In the genomic region with DNA sequence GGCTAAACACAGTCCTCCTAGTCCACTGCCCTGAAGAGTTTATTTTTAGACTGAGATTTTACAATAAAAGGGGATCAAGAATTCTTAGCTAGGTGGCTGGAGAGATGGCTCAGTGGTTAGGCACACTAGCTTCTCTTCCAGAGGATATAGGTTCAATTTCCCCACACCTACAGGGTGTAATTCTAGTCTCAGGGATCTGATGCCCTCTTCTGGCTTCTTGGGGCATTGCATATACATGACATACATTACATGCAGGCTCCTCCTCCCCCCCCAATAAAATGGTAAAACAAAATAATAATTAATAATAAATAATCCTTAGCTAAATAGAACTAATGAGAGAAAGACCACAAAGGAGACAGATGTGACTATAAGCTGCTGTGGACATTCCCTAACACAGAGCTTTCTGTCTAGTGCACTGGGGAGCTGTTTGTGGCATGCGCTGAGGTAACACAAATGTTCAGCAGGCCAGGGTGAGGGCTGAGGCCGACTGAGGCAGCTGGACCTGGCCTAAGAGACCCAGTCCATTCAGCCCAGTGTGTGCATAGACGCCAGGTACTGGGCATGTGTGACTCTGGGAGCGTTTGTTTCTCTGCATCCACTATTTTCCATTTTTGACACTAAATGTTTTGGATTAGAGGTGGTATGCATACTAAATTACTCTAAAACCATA, we compare ENCODE assay signal across 9 mouse cellular contexts. TPM values are rescaled to one million over a fixed set of nuclear protein-coding genes. Genes with fewer than 3 reads are reported as not detected.
DNase-seq lines count a peak whose midpoint lies in the region; ATAC-seq lines count a peak whose summit lies in the region.
"Had no signal": no experiment of that assay in that cellular context is flagged by ENCODE, and none has a peak within 500 bp of the region (broad histone marks: within the 10 kb centered on the region; RNA-seq: fewer than 3 reads in every experiment).

No protein-coding gene starts in this region.

- peaks cover 34% of the 10 kb centered on the region for H3K36me3 ChIP-seq in forebrain, embryonic 13.5 days (ENCODE audit: poor library complexity, severe bottlenecking)
- H3K36me3 ChIP-seq in forebrain, embryonic 10.5 days (replicated peaks) = peaks cover 29% of the 10 kb centered on the region
- H3K36me3 ChIP-seq in stomach, embryonic 14.5 days (ENCODE audit: control insufficient read depth, insufficient read depth, low read length) = peaks cover 10% of the 10 kb centered on the region; the same call in 1 of the 2 replicates

- DNase-seq in forebrain, embryonic 10.5 days (ENCODE audit: extremely low spot score, low spot score) = no peak
- peak; percentile 64 for DNase-seq in CD4-positive helper T cell, adult 2 months (ENCODE audit: low read depth, low spot score)
- peak; percentile 65 for DNase-seq in c-Kit-positive CD71-positive TER-119-positive erythroid progenitor cells, embryonic 14.5 days (ENCODE audit: low spot score)
- DNase-seq in forelimb bud, embryonic 11.5 days (ENCODE audit: low read depth, low spot score) = peak; percentile 38
- peak; percentile 45 for DNase-seq in layer of hippocampus, adult 9-10 months (ENCODE audit: low spot score)
- DNase-seq in mesoderm, embryonic 11.5 days (ENCODE audit: low read depth, low spot score) = peak; percentile 56

- H3K27me3 ChIP-seq in forebrain, embryonic 13.5 days = no peaks in the 10 kb centered on the region
- no peaks in the 10 kb centered on the region for H3K27me3 ChIP-seq in forebrain, embryonic 10.5 days (ENCODE audit: poor library complexity, severe bottlenecking)
- no peaks in the 10 kb centered on the region for H3K27me3 ChIP-seq in stomach, embryonic 14.5 days (ENCODE audit: control insufficient read depth, insufficient read depth, low read length)
- H3K27me3 ChIP-seq: stomach, embryonic 15.5 days had no signal

- 0 out of 2 replicates have a peak, but pooled peaks have one; percentile 63 for ATAC-seq in forebrain, embryonic 13.5 days
- ATAC-seq in stomach, embryonic 14.5 days (ENCODE audit: insufficient number of reproducible peaks, insufficient read depth, low FRiP score, low read depth) = 0 out of 2 replicates have a peak, but pooled peaks have one; percentile 63

- no peak overlapping the region for H3K9ac ChIP-seq in forebrain, embryonic 13.5 days
- no peak overlapping the region for H3K9ac ChIP-seq in stomach, embryonic 14.5 days (replicated peaks; ENCODE audit: low read depth, low read length)
- H3K9ac ChIP-seq: stomach, embryonic 15.5 days had no signal

- no peak overlapping the region for H3K4me3 ChIP-seq in forebrain, embryonic 13.5 days
- no peak overlapping the region for H3K4me3 ChIP-seq in forebrain, embryonic 10.5 days
- no peak overlapping the region for H3K4me3 ChIP-seq in stomach, embryonic 14.5 days (ENCODE audit: low read depth, low read length)
- H3K4me3 ChIP-seq: stomach, embryonic 15.5 days had no signal

- no peak overlapping the region for H3K4me2 ChIP-seq in forebrain, embryonic 13.5 days
- H3K4me2 ChIP-seq in stomach, embryonic 14.5 days (replicated peaks; ENCODE audit: low read depth, low read length) = no peak overlapping the region
- H3K4me2 ChIP-seq: stomach, embryonic 15.5 days had no signal

- WGBS in forebrain, embryonic 13.5 days = 87% methylated on average over 4 of the region's 4 CpGs
- 86% methylated on average over 4 of the region's 4 CpGs for WGBS in forebrain, embryonic 10.5 days
- WGBS in stomach, embryonic 14.5 days = 87% methylated on average over 4 of the region's 4 CpGs

- H3K4me1 ChIP-seq in forebrain, embryonic 13.5 days = no peaks in the 10 kb centered on the region
- no peaks in the 10 kb centered on the region for H3K4me1 ChIP-seq in forebrain, embryonic 10.5 days
- H3K4me1 ChIP-seq in stomach, embryonic 14.5 days (ENCODE audit: control insufficient read depth, insufficient read depth, low read length) = no peaks in the 10 kb centered on the region
- H3K4me1 ChIP-seq: stomach, embryonic 15.5 days had no signal

- H3K27ac ChIP-seq in forebrain, embryonic 13.5 days = no peak overlapping the region
- H3K27ac ChIP-seq in forebrain, embryonic 10.5 days = no peak overlapping the region
- no peak overlapping the region for H3K27ac ChIP-seq in stomach, embryonic 14.5 days (ENCODE audit: low read length)
- H3K27ac ChIP-seq: stomach, embryonic 15.5 days had no signal

- H3K9me3 ChIP-seq in forebrain, embryonic 13.5 days (replicated peaks) = no peaks in the 10 kb centered on the region
- H3K9me3 ChIP-seq in forebrain, embryonic 10.5 days = no peaks in the 10 kb centered on the region
- no peaks in the 10 kb centered on the region for H3K9me3 ChIP-seq in stomach, embryonic 14.5 days (ENCODE audit: control insufficient read depth, low read depth, low read length)
- H3K9me3 ChIP-seq: stomach, embryonic 15.5 days had no signal

RNA-seq across cellular contexts. Expression of a gene that starts 38.7 kb away (rescaled TPM):
- 5.3 and 6.0 TPM in 2 replicates for polyA plus RNA-seq in forebrain, embryonic 13.5 days (2015; fragmentation: Nextera tagmentation; extraction: Ambion mirVana)
- 8.3 and 9.8 TPM in 2 replicates for polyA plus RNA-seq in forebrain, embryonic 10.5 days (2016; fragmentation: Nextera tagmentation; extraction: Ambion mirVana)
- 22.4 and 26.7 TPM in 2 replicates for polyA plus RNA-seq in stomach, embryonic 14.5 days (2014; fragmentation: Nextera tagmentation; extraction: Ambion mirVana)

RNA-seq across cellular contexts. Expression of a gene that starts 56.6 kb away (rescaled TPM):
- 12.7 and 13.8 TPM in 2 replicates for polyA plus RNA-seq in forebrain, embryonic 13.5 days (2015; fragmentation: Nextera tagmentation; extraction: Ambion mirVana)
- 9.9 and 11.0 TPM in 2 replicates for polyA plus RNA-seq in forebrain, embryonic 10.5 days (2016; fragmentation: Nextera tagmentation; extraction: Ambion mirVana)
- polyA plus RNA-seq in stomach, embryonic 14.5 days (2014; fragmentation: Nextera tagmentation; extraction: Ambion mirVana) = 18.8 and 19.6 TPM in 2 replicates
